ENCODE assay signal across 12 mouse cellular contexts in the genomic region with DNA sequence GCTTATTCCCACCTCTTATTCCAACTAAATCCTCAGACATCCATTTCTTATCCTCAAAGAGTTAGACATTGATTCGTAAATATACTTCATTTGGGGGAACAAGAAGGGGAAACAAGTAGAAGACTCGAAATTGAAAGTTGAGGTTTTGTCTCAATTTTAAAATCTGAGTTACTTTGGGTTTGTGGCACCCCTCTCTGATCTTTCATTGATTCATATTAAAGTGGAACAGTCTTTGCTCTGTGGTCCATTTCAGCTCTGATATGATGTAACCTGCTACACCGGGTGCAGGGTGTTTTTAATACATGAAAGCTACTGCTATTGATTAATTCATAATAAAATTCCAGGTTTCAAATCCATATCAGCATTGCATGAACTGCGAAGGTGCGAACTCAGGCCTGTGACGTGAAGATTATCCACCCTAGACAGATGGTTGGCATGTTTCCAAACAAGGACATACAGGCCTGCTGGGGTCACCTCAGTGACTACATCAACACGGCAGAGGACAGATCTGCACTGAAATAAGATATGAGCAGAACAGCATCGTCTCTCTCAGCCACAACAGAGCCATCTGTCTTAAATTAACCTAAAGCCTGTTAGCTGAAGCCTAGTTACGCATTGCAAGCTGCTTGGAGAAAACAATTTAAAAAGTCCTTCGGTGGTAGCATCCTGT.
DNase-seq lines count a peak whose midpoint lies in the region; ATAC-seq and TF ChIP-seq lines count a peak whose summit lies in the region.
"Had no signal": no experiment of that assay in that cellular context is flagged by ENCODE, and none has a peak within 500 bp of the region (broad histone marks: within the 10 kb centered on the region; RNA-seq: fewer than 3 reads in every experiment).

No protein-coding gene starts in this region.

- no peaks in the 10 kb centered on the region for H3K4me1 ChIP-seq in limb, embryonic 14.5 days (ENCODE audit: control insufficient read depth, insufficient read depth, low read length)
- H3K4me1 ChIP-seq in limb, embryonic 10.5 days, result no peaks in the 10 kb centered on the region
- H3K4me1 ChIP-seq in hindbrain, embryonic 14.5 days (replicated peaks; ENCODE audit: control insufficient read depth, insufficient read depth, low read length), result no peaks in the 10 kb centered on the region
- H3K4me1 ChIP-seq: intestine, embryonic 15.5 days had no signal

- no peaks in the 10 kb centered on the region for H3K27me3 ChIP-seq in limb, embryonic 14.5 days (ENCODE audit: control insufficient read depth, insufficient read depth, low read length)
- no peaks in the 10 kb centered on the region for H3K27me3 ChIP-seq in limb, embryonic 10.5 days (ENCODE audit: low read depth, poor library complexity, severe bottlenecking)
- no peaks in the 10 kb centered on the region for H3K27me3 ChIP-seq in hindbrain, embryonic 14.5 days (ENCODE audit: control insufficient read depth, insufficient read depth, low read length)
- H3K27me3 ChIP-seq: intestine, embryonic 15.5 days had no signal

- WGBS in limb, embryonic 14.5 days, result 44% methylated on average over 10 of the region's 10 CpGs
- WGBS in limb, embryonic 10.5 days, result 53% methylated on average over 10 of the region's 10 CpGs
- 58% methylated on average over 10 of the region's 10 CpGs for WGBS in hindbrain, embryonic 14.5 days

- no peak overlapping the region for H3K27ac ChIP-seq in limb, embryonic 14.5 days (replicated peaks; ENCODE audit: low read depth, low read length)
- H3K27ac ChIP-seq in limb, embryonic 10.5 days, result no peak overlapping the region
- no peak overlapping the region for H3K27ac ChIP-seq in hindbrain, embryonic 14.5 days
- H3K27ac ChIP-seq: intestine, embryonic 15.5 days; stomach, postnatal 0 days had no signal

- TF ChIP-seq POLR2A in limb, embryonic 14.5 days (IDR thresholded peaks at IDR 0.05; ENCODE audit: borderline replicate concordance, extremely low read depth, insufficient read depth, insufficient read length), result no peak

- H3K36me3 ChIP-seq in limb, embryonic 14.5 days (ENCODE audit: control insufficient read depth, insufficient read depth, low read length), result no peaks in the 10 kb centered on the region
- H3K36me3 ChIP-seq in limb, embryonic 10.5 days, result no peaks in the 10 kb centered on the region
- H3K36me3 ChIP-seq in hindbrain, embryonic 14.5 days (replicated peaks; ENCODE audit: control insufficient read depth, insufficient read depth), result no peaks in the 10 kb centered on the region
- H3K36me3 ChIP-seq: intestine, embryonic 15.5 days had no signal

- no peak overlapping the region for H3K4me3 ChIP-seq in limb, embryonic 14.5 days (replicated peaks; ENCODE audit: low read length)
- H3K4me3 ChIP-seq in limb, embryonic 10.5 days, result no peak overlapping the region
- H3K4me3 ChIP-seq in hindbrain, embryonic 14.5 days (replicated peaks; ENCODE audit: low read length), result no peak overlapping the region
- H3K4me3 ChIP-seq: intestine, embryonic 15.5 days had no signal

- DNase-seq in limb, embryonic 14.5 days (ENCODE audit: low spot score), result no peak
- DNase-seq in limb, embryonic 10.5 days (ENCODE audit: low spot score), result no peak
- DNase-seq in embryo, embryonic 10 days (ENCODE audit: low spot score), result peak; percentile 37
- DNase-seq in hindbrain, embryonic 14.5 days (ENCODE audit: low spot score), result no peak
- peak; percentile 38 for DNase-seq in retina, postnatal 1 day
- DNase-seq in right cerebral cortex, adult 2 months (ENCODE audit: low spot score in 2 of 2), result no peak
- DNase-seq in layer of hippocampus, adult 8-10 months (ENCODE audit: low spot score in 2 of 2), result no peak
- DNase-seq: cerebellum, adult 11-12 months; right cerebral cortex, postnatal 14 days had no signal

- peak; percentile 47; the same call in 1 of the 2 replicates for ATAC-seq in limb, embryonic 14.5 days (ENCODE audit: low FRiP score, low read depth)
- peak; percentile 66; the same call in 1 of the 2 replicates for ATAC-seq in hindbrain, embryonic 14.5 days (ENCODE audit: low FRiP score)
- ATAC-seq: intestine, embryonic 15.5 days had no signal

- H3K9me3 ChIP-seq in limb, embryonic 14.5 days (ENCODE audit: control insufficient read depth, low read length), result no peaks in the 10 kb centered on the region
- no peaks in the 10 kb centered on the region for H3K9me3 ChIP-seq in limb, embryonic 10.5 days (replicated peaks)
- H3K9me3 ChIP-seq in hindbrain, embryonic 14.5 days (ENCODE audit: control insufficient read depth, low read length), result no peaks in the 10 kb centered on the region
- H3K9me3 ChIP-seq: intestine, embryonic 15.5 days had no signal

- no peak overlapping the region for H3K4me2 ChIP-seq in limb, embryonic 14.5 days (replicated peaks; ENCODE audit: low read depth, low read length, severe bottlenecking)
- H3K4me2 ChIP-seq in hindbrain, embryonic 14.5 days (replicated peaks), result no peak overlapping the region
- H3K4me2 ChIP-seq: heart, embryonic 11.5 days; intestine, embryonic 15.5 days had no signal

- no peak overlapping the region for H3K9ac ChIP-seq in limb, embryonic 14.5 days (ENCODE audit: low read depth, low read length, severe bottlenecking)
- H3K9ac ChIP-seq in hindbrain, embryonic 14.5 days, result no peak overlapping the region
- H3K9ac ChIP-seq: intestine, embryonic 15.5 days had no signal

Comparison
In these comparisons a context has a peak if more than half of its experiments do, and no peak if none do; other contexts are left out.
1. DNase-seq: peak in embryo, embryonic 10 days (single experiment) and retina, postnatal 1 day (single experiment); none in limb, embryonic 14.5 days (single experiment), limb, embryonic 10.5 days (single experiment), hindbrain, embryonic 14.5 days (single experiment), right cerebral cortex, adult 2 months (0 of 2) and layer of hippocampus, adult 8-10 months (0 of 2).